Mouse (Mus musculus) kidney, adult 11 months (tissue): ENCODE measurements around the gene Defb46.

Experiments used
- DNase-seq: peaks from one replicate; pipeline ENCODE4 v3.0.0; 2022

Gene Defb46

GRCm38 (mm10) chr8:19239616-19240015, at the start of gene Defb46:
Defb46 (plus strand) TSS chr8:19239916.
- no peak for DNase-seq

- no peak for DNase-seq
Observed at GRCm38 (mm10) chr8:19225161-19225560, 14.6 kb upstream of the Defb46 start, which contains the start of gene Defb6. Defb6 (plus strand) TSS chr8:19225478.

GRCm38 (mm10) chr8:19238101-19238500, 1.6 kb upstream of the Defb46 start:
- no peak for DNase-seq

- DNase-seq = no peak
Observed at GRCm38 (mm10) chr8:19247280-19247679, 7.6 kb downstream of the Defb46 start, which contains the start of gene Defb5. Defb5 (plus strand) TSS chr8:19247580.

- no peak for DNase-seq
Observed at GRCm38 (mm10) chr8:19258136-19258535, 18.4 kb downstream of the Defb46 start.

- DNase-seq = no peak
Observed at GRCm38 (mm10) chr8:19259667-19260066, 20.0 kb downstream of the Defb46 start.
